Mouse (Mus musculus) thymus, postnatal 14 days (tissue): ENCODE measurements around the gene Metap1.
"Not testable (repeated sequence)": the region's sequence is repeated elsewhere in the genome, so short reads cannot be mapped to it uniquely, and the experiment has no call there.

Source experiments
- DNase-seq: peaks from one replicate; pipeline ENCODE4 v3.0.0; 2021

Metap1 gene

GRCm38 (mm10) chr3:138499854-138500740 lies 10.8 kb upstream of the Metap1 start:
- DNase-seq, result no peak

DNA sequence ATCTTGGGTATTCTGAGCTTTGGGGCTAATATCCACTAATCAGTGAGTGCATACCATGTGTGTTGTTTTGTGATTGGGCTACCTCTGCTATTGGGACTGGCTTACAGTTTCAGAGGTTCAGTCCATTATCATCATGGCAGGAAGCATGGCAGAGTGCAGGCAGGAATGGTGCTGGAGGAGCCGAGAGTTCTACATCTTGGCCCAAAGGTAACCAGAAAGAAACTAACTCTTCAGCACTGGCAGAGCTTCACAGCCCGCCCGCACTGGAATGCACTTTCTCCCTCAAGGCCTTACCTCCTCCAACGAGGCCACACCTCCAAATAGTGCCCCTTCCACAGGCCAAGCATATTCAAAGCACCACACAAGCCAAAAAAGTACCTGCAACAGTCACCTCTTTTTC lies 9.4 kb upstream of the Metap1 start:
- no peak for DNase-seq

DNA sequence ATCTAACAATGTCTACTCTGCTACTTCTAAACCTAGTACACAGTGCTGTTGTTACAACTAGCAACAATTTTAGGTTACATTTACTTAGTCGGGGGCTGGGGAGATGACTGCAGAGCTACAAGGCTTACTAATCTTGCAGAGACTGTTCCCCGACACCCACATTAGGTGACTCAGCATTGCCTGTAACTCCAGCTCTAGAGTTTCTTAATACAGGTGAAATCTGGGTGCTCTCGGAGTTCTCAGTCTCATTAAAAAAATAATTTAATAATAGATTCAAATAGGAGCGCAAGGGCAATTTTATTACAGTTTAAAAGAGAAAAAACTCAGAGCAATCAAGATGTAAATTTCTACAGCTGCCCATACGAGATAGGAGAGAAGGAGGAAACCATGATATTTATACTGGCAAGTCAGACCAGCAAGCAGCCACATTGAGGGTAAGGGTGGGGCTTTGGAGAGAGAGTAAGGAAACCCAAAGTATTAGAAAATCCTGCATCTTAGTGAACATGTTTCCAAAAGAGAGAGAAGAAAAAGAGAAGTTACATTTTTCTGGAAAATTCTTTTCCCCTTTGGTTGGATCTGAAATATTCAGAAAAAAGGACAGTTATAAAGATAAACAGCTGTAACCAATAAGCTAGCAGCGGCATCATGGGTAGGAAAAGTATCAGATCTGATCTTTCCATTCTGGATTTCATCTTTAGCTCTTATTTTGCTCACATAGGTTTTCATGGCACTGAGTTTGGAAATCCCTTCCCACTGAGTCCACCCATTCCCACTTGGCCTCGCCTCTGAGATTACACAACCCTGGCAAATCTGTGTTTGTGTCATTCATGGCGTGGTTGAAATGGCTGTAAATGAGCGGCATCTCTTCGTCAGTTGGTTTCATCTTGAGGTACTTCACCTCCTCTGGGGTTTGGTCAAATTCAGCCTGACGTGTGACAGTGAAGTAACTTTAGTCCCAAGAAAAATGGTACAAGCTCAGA lies 6.1 kb upstream of the Metap1 start:
- no peak for DNase-seq

DNA sequence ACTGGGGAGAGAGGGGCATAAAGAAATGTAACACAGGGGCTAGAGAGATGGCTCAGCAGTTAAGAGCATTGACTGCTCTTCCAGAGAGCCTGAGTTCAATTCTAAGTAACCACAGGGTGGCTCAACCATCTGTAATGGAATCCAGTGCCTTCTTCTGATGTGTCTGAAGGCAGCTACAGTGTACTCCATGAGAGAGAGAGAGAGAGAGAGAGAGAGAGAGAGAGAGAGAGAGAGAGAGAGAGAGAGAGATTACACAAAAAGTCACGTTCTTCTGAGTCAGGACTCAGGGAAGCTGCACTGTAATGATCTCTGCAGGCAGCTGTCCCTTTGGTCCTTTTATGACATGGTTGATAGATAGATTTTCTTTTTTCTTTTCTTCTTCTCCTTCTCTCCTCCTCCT lies 5.2 kb upstream of the Metap1 start:
- DNase-seq, result no peak

GRCm38 (mm10) chr3:138493668-138494067 lies 4.4 kb upstream of the Metap1 start:
- no peak for DNase-seq

DNA sequence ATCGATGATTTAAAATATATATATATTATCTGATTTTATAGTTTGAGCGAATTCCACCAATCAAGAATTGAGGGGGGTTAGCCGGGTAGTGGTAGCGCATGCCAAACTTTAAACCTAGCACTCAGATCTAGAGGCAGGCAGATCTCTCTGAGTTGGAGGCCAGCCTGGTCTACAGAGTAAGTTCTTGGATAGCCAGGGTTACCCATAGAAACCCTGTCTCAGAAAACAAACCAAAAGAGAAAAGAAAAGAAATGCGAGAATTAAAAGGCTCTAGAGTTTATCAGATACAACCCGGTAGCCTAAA lies 671 bp upstream of the Metap1 start:
- DNase-seq, result peak; percentile 9

DNA sequence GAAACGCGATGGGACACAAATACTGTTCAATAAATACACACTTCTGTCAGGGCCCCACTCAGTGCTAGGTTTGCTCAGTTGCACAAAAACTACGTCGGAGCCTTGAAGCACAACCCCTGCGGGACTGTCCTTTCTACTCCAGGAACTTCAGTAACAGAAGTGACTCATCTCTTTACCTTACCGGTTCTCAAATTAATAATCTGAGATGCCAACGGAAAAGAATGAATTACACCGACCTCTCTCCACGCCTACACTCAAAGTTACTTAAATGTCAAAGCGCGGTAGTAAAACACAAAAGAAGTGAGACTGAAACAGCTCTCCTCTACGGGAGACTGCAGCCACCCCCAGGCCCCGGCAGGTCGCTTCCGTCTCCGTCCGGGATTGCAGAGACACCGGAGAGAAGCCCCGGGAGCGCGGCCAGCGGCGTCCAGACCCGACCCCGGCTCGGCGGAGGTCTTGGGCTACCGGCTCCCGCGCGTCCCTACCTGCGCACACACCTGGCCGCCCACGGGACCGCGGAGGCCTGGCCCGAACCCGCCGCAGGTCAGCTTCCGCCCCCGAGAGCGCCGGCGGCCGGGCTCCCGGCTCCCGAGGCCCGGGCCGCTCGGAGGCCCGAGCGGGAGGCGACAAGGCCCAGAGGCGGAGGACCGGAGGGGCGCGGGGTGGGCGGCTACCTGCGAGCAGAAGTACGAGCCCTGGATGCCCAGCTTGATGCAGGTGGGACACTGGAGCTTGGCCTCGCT lies 560 bp downstream of the Metap1 start:
- no peak for DNase-seq

DNA sequence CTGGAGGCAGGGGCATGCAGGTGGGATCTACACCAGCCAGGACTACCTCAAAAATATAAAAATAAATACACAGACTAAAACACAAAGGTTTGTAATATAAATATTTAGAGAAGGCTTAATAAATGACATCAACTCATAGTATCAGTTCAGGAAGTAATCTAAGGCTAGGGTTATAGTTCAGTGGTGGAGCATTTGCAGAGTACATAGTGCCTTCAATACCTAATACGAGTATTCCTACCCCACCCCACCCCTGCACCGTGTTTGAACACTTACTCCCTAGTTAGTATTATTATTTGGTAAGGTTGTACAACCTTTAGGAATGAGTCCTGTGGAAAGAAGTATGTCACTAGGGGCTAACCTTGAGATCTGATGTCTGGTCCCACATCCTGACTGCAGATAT lies 6.1 kb downstream of the Metap1 start:
- DNase-seq, result no peak

DNA sequence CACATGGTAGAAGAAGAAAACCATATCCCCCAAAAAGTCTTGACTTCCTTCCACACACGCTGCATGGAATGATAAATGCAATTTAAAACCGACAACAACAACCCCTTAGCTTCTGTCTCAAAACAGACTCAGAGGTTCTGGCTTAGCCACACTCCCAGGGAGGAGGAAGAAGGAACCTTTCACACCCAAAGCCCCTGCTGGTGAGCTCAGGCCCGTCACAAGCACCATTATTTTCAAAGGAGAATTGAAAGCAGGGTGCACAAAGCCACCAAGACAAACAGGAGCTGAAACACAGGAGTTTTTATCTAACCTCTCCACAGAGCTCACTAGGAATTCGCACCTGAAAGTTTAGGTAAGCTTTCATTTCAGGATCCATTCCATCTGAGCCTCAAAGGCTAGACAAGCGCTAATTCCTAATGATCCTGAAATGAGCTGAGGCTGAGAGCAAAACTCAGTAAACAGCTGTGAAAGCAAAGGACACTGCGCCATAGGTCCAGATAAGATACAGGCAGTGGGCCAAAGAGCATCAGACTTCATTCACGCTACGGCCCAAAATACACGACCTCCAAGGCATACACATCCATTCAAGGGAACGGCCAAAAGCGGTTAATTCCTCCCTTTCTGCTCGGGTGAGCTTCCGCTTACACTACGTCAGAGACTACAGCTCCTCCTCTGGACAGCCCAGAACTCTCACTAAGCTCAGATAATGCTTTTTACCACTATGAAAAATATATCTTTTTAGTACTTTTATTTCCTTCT lies 7.6 kb downstream of the Metap1 start:
- DNase-seq, result no peak

GRCm38 (mm10) chr3:138479489-138479888 lies 9.8 kb downstream of the Metap1 start:
- DNase-seq, result no peak

DNA sequence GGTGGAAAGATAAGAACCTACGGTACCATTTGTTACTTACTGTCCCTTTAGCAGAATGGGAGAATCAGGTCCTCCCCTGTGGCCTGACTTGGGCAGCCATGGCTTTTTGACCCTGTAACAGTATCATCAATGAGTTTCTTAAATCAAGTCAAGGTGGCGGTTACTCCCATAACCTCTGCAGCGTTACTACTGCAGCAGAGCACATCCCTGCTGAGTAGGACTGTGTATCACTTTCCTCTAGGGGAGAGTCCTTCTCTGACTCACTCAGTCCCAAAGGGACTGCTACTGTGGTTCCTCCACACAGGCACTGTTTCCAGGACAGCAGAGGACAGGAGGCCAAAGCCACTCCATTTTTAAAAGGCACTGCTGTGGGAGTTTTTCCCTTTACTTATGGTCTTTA lies 18.2 kb downstream of the Metap1 start:
- no peak for DNase-seq

DNA sequence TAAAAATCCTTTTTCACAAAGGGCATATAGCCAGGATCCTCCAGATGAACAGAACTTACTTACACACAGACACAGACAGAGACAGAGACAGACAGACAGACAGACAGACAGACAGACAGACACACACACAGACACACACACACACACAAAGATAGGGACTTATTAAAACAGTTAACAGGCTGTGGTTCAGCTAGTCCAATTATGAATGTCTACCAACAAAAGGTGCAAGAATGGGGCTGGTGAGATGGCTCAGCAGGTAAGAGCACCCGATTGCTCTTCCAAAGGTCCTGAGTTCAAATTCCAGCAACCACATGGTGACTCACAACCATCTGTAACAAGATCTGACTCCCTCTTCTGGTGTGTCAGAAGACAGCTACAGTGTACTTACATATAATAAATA lies 22.7 kb downstream of the Metap1 start:
- not testable (repeated sequence) for DNase-seq

GRCm38 (mm10) chr3:138464573-138465147 lies 24.7 kb downstream of the Metap1 start:
- no peak for DNase-seq

DNA sequence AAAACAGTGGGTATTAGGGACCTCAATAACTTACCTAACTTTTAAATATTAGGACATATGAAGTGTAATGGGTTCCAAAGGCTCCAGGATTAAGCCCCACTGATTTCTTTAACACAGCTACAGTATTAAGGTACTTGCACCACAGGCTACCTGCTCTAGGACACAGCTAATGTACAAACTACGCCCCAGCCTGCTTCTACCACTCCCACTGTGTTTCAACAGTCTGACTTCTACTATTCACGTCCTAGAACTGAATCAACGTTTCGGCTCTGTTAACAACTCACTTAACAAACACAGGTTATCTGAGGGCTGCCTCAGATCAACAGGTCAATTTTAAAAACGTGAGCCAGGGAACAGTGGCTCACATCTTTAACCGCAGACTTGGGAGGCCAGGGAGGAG lies 25.5 kb downstream of the Metap1 start:
- no peak for DNase-seq

DNA sequence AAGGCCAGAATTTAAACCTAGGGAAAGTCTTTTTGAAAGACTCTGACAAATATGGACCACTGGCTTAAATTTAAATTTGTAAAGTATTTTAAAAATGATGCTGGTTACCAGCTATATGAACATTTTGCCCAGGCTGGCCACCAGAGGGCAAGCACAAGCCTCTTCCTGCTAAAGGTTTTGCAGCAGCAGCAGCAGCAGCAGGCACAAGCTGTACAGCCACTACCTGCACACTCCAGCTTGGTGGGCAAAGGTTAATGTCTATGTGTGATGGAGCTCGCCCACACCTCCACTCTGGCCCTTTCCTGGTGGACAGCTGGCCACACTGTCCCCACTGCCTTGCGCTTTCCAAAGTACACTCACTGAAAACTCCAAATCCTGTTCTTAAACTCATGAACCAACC lies 26.2 kb downstream of the Metap1 start:
- DNase-seq, result peak; percentile 32

DNA sequence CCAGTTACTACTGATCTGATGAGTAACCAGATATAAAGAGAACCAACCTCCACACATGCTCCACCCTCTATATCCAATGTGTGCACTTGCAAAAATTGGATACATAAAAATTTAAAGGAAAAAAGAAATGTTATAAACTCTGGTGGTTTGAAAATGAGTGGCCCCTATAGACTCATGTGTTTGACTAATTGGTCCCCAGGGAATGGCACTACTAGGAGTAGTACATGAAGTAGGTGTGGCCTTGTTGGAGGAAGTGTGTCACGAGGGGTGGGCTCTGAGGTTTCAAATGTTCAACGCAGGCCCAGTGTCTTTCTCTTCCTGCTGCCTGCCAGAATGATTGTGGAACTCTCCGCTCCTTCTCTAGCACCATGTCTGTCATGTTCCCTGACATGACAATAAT lies 27.5 kb downstream of the Metap1 start:
- DNase-seq, result no peak

GRCm38 (mm10) chr3:138460260-138460659 lies 29.1 kb downstream of the Metap1 start:
- no peak for DNase-seq

GRCm38 (mm10) chr3:138458441-138458840 lies 30.9 kb downstream of the Metap1 start:
- DNase-seq, result no peak

- DNase-seq, result no peak
These were observed 34.4 kb downstream of the Metap1 start for GRCm38 (mm10) chr3:138454711-138455435.

GRCm38 (mm10) chr3:138454234-138454633 lies 35.1 kb downstream of the Metap1 start:
- DNase-seq, result no peak

GRCm38 (mm10) chr3:138452169-138452568 lies 37.1 kb downstream of the Metap1 start:
- no peak for DNase-seq
